Mouse (Mus musculus) stomach, postnatal 0 days (tissue): ENCODE measurements around the gene Lclat1. TPM values are rescaled to one million over a fixed set of nuclear protein-coding genes. Genes with fewer than 3 reads are reported as not detected.
A peak's percentile ranks its signal among the peaks of the same experiment; 100 is the strongest.

Experiments used
- ATAC-seq: fragments of 200-750 bp; cut with Nextera tagmentation; 2 replicates; pipeline ENCODE4 v1.8.0; 2017; ENCODE audit not compliant: low FRiP score, low TSS enrichment
- DNase-seq: peaks from one replicate; pipeline ENCODE4 v3.0.0-alpha.2; 2016; ENCODE audit warnings: low spot score
- H3K27ac ChIP-seq: fragments of 300-500 bp; sonication (generic); replicated peaks from 2 replicates; pipeline ENCODE4 v1.5.1; 2014; ENCODE audit warnings: mild to moderate bottlenecking, control low read depth
- H3K27me3 ChIP-seq: fragments of 300-500 bp; sonication (generic); 2 replicates; pipeline ENCODE4 v1.6.1; 2014; ENCODE audit warnings: low read length; ENCODE audit not compliant: control insufficient read depth, insufficient read depth
- H3K36me3 ChIP-seq: fragments of 300-500 bp; sonication (generic); 2 replicates; pipeline ENCODE4 v1.6.1; 2014; ENCODE audit warnings: low read length, mixed read lengths; ENCODE audit not compliant: control insufficient read depth, insufficient read depth
- H3K4me1 ChIP-seq: fragments of 300-500 bp; sonication (generic); replicated peaks from 2 replicates; pipeline ENCODE4 v1.6.1; 2014; ENCODE audit warnings: antibody characterized with exemption; ENCODE audit not compliant: control insufficient read depth, insufficient read depth
- H3K4me2 ChIP-seq: fragments of 300-500 bp; sonication (generic); replicated peaks from 2 replicates; pipeline ENCODE4 v1.6.1; 2014; ENCODE audit warnings: low read depth, mild to moderate bottlenecking, control low read depth, moderate library complexity
- H3K4me3 ChIP-seq: fragments of 300-500 bp; sonication (generic); 2 replicates; pipeline ENCODE4 v1.5.1; 2014; ENCODE audit warnings: low read depth, low read length, control low read depth
- H3K9ac ChIP-seq: fragments of 300-500 bp; sonication (generic); 2 replicates; pipeline ENCODE4 v1.6.1; 2014; ENCODE audit warnings: mild to moderate bottlenecking, low read length, control low read depth, mixed read lengths
- H3K9me3 ChIP-seq: fragments of 300-500 bp; sonication (generic); 2 replicates; pipeline ENCODE4 v1.6.1; 2016; ENCODE audit warnings: low read length; ENCODE audit not compliant: control insufficient read depth
- CTCF ChIP-seq: IDR thresholded peaks from 2 replicates; pipeline ENCODE4 v1.5.1; 2016; ENCODE audit warnings: antibody characterized with exemption, low read depth, mild to moderate bottlenecking, moderate library complexity
- EP300 ChIP-seq: optimal IDR thresholded peaks from 2 replicates; pipeline ENCODE3; 2016; ENCODE audit warnings: antibody characterized with exemption
- WGBS: fragments of 180-500 bp; shearing (Covaris S2); extraction: QIAGEN DNeasy Blood & Tissue Kit; methylation state at CpG from one replicate; pipeline ENCODE4 v1.1.7; 2014; 5-methylcytosine and 5-hydroxymethylcytosine counted together
- polyA plus RNA-seq: library from polyadenylated mRNA; unstranded; fragments of >200 nt; fragmentation: Nextera tagmentation; extraction: Ambion mirVana; gene quantifications from 2 replicates; pipeline ENCODE4 v1.2.1, GENCODE M21; 2015

The Lclat1 gene
- polyA plus RNA-seq, 1 experiment from 2014 or later = 4.3 TPM

GRCm38 (mm10) chr17:73194146-73194545, 86.4 kb downstream of the Lclat1 start:
- Histone ChIP-seq H3K9me3 (no peaks in the 10 kb centered on the region), H3K27me3 (no peaks in the 10 kb centered on the region), H3K4me2 (no peak overlapping the region), H3K9ac (no peak overlapping the region), H3K36me3 (no peaks in the 10 kb centered on the region), H3K4me1 (no peaks in the 10 kb centered on the region), H3K4me3 (no peak overlapping the region), H3K27ac (no peak overlapping the region)
- ATAC-seq = no peak
- no peak for TF ChIP-seq EP300
- TF ChIP-seq CTCF = no peak
- no peak for DNase-seq
- 86% methylated on average over 6 of the region's 6 CpGs for WGBS

DNA sequence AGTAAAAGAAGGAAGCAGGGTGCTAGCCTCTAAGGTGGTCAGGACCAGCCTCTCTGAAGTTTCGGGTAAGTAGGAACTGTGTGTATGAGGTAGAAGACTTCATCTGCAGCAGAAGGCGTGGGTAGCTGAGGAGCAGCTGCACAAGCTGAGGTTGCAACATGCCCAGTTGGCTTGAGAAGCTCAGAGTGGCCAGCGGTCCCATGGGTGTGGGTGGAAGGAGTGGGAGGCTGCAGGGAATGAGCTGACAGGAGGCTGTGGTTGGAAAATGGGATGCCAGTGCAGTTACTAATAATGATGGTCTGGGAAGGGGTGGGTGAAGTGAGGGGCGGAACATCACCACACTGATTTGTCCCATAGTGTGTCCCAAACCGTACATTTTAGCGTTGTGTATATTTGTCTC, 86.8 kb downstream of the Lclat1 start:
- H3K4me1 ChIP-seq = no peaks in the 10 kb centered on the region
- H3K27me3 ChIP-seq = no peaks in the 10 kb centered on the region
- no peak overlapping the region for H3K4me2 ChIP-seq
- ATAC-seq = no peak
- no peak for DNase-seq
- WGBS = 87% methylated on average over 6 of the region's 6 CpGs
- H3K9me3 ChIP-seq = no peaks in the 10 kb centered on the region
- no peak overlapping the region for H3K4me3 ChIP-seq
- H3K36me3 ChIP-seq = no peaks in the 10 kb centered on the region
- no peak for TF ChIP-seq CTCF
- TF ChIP-seq EP300 = no peak
- H3K27ac ChIP-seq = no peak overlapping the region
- no peak overlapping the region for H3K9ac ChIP-seq

DNA sequence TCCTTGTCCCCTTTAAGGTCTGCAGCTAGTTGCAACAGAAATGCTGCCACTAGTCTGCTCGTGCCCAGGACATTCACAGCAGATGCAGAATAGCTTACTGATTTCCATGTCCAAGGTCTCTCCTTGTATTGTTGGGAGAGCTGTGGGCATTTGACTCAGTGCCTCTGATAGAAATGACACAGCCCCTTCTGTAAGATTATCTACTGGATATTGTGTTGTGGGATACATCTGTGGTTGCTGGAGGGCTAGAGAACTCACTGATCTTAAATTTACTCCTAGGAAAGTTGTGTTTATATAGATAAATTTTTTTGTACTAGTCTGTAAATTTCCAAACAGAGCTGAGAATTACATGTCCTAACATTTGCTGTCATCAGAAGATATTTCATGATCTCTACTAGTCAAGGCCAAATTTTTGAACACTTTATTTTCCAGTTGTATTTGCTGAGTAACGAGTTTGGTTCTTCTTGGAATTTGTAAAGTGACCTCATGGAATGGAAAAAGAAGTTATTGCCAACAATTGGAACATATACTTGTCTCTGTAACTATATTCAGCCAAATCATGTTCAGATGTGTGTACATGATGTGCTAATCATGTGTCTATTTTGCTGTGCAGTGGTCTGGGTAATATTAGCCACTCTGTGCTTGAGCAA, 87.4 kb downstream of the Lclat1 start:
- DNase-seq (no peak), ATAC-seq (no peak)
- no peaks in the 10 kb centered on the region for H3K27me3 ChIP-seq
- H3K4me2 ChIP-seq = no peak overlapping the region
- WGBS = 64% methylated on average over 2 of the region's 2 CpGs
- H3K36me3 ChIP-seq = no peaks in the 10 kb centered on the region
- no peaks in the 10 kb centered on the region for H3K4me1 ChIP-seq
- no peak overlapping the region for H3K27ac ChIP-seq
- H3K9me3 ChIP-seq = no peaks in the 10 kb centered on the region
- TF ChIP-seq EP300 (no peak), CTCF (no peak)
- no peak overlapping the region for H3K9ac ChIP-seq
- H3K4me3 ChIP-seq = no peak overlapping the region

DNA sequence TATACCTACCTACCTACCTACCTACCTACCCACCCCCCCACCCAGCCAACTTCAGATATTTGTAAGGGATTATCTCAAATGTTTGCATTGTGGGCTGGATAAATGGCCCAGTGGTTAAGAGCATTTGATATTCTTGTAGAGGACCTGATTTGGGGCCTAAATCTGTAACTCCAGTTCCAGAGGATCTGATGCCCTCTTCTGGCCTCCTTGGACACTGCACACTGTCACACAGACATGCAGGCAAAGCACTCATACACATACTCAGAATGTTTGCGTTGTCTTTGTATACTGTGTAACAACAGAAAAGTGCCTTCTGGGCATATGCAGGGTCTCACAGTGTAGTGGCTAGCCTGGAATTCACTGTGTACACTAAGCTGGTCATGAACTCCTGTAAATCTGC, 88.4 kb downstream of the Lclat1 start:
- no peak for DNase-seq

DNA sequence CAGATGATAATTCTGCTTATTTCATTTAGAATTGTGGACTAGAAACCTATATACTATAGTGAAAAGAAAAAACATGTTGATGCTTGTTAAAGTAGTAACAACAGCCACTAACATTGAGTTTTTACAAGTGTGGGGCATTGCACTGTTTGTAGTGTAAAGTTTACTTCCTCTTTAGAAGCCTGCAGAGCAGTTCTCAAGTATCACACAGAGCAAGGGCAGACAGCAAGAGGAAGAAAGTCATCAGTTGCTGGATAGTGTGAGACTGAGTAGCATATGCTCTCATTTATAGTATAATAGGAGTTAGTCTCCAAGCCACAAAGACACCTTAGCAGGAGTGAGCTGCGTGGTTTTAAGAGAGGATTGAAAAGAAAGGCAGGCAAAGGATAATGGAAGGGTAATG, 89.9 kb downstream of the Lclat1 start:
- TF ChIP-seq CTCF = no peak
- H3K9ac ChIP-seq = no peak overlapping the region
- H3K36me3 ChIP-seq = no peaks in the 10 kb centered on the region
- DNase-seq = no peak
- H3K4me3 ChIP-seq = no peak overlapping the region
- no peak overlapping the region for H3K27ac ChIP-seq
- 80% methylated on average over 1 of the region's 1 CpGs for WGBS
- no peaks in the 10 kb centered on the region for H3K4me1 ChIP-seq
- ATAC-seq = no peak
- H3K9me3 ChIP-seq = no peaks in the 10 kb centered on the region
- H3K27me3 ChIP-seq = no peaks in the 10 kb centered on the region
- H3K4me2 ChIP-seq = no peak overlapping the region

More for the DNA sequence above, 88.4 kb downstream of the Lclat1 start:
- WGBS = 100% methylated on average over 1 of the region's 1 CpGs
- H3K9me3 ChIP-seq = no peaks in the 10 kb centered on the region
- no peak for ATAC-seq
- H3K27ac ChIP-seq = no peak overlapping the region
- H3K9ac ChIP-seq = no peak overlapping the region
- TF ChIP-seq CTCF = peak; percentile 68
- TF ChIP-seq EP300 = no peak
- no peaks in the 10 kb centered on the region for H3K4me1 ChIP-seq
- no peaks in the 10 kb centered on the region for H3K27me3 ChIP-seq
- no peak overlapping the region for H3K4me2 ChIP-seq
- H3K4me3 ChIP-seq = no peak overlapping the region
- no peaks in the 10 kb centered on the region for H3K36me3 ChIP-seq

- H3K9ac ChIP-seq = no peak overlapping the region
- no peaks in the 10 kb centered on the region for H3K36me3 ChIP-seq
- no peaks in the 10 kb centered on the region for H3K27me3 ChIP-seq
- ATAC-seq (no peak), DNase-seq (no peak)
- no peak overlapping the region for H3K4me2 ChIP-seq
- no peaks in the 10 kb centered on the region for H3K9me3 ChIP-seq
- no peaks in the 10 kb centered on the region for H3K4me1 ChIP-seq
- H3K4me3 ChIP-seq = no peak overlapping the region
- TF ChIP-seq EP300 = no peak
- peak; percentile 52 for TF ChIP-seq CTCF
- no peak overlapping the region for H3K27ac ChIP-seq
These were observed 91.6 kb downstream of the Lclat1 start for GRCm38 (mm10) chr17:73199387-73199786.
